ENCODE assay signal across 35 mouse cellular contexts in the genomic region with DNA sequence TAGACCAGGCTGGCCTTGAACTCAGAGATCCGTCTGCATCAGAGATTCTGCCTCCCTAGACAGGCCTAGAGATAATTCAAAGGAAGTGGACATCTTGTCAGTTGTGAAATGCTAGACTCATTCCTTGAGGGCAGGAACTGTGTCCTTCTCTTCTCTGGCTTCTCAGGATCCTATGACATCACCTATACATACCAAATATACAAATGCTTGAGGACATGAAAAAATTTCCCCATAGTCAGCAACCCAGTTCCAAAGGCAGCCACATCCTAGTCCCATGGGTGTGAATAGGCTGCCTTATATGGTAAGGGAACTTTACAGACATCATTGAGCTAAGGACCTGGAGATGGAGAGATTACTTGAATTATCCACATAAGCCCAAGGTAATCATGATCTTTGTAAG. TPM values are rescaled to one million over a fixed set of nuclear protein-coding genes. Genes with fewer than 3 reads are reported as not detected.
"Had no signal": no experiment of that assay in that cellular context is flagged by ENCODE, and none has a peak within 500 bp of the region (broad histone marks: within the 10 kb centered on the region; RNA-seq: fewer than 3 reads in every experiment).

No protein-coding gene starts in this region.

- H3K9me3 ChIP-seq: heart, embryonic 10.5 days; heart, embryonic 12.5 days; heart, embryonic 13.5 days; heart, embryonic 15.5 days; hindbrain, embryonic 10.5 days; hindbrain, embryonic 13.5 days; hindbrain, embryonic 15.5 days; intestine, embryonic 15.5 days; kidney, embryonic 15.5 days had no signal

- H3K27ac ChIP-seq: heart, embryonic 10.5 days; heart, embryonic 13.5 days; heart, embryonic 15.5 days; hindbrain, embryonic 10.5 days; hindbrain, embryonic 13.5 days; hindbrain, embryonic 14.5 days; hindbrain, embryonic 15.5 days; hindbrain, postnatal 0 days; intestine, embryonic 15.5 days; kidney, embryonic 15.5 days; kidney, postnatal 0 days; layer of hippocampus, adult 2 months had no signal

- H3K4me1 ChIP-seq: hindbrain, embryonic 10.5 days; hindbrain, embryonic 13.5 days; hindbrain, embryonic 15.5 days; intestine, embryonic 15.5 days; kidney, embryonic 15.5 days had no signal

- H3K4me3 ChIP-seq: heart, embryonic 10.5 days; heart, embryonic 12.5 days; heart, embryonic 13.5 days; heart, embryonic 15.5 days; hindbrain, embryonic 10.5 days; hindbrain, embryonic 13.5 days; hindbrain, embryonic 15.5 days; intestine, embryonic 15.5 days; kidney, embryonic 15.5 days; layer of hippocampus, adult 2 months had no signal

- DNase-seq: heart, postnatal 10 days; heart, postnatal 14 days; heart, postnatal 36 days; heart, postnatal 4 days; kidney, adult 11 months; kidney, adult 18-20 months; kidney, adult 2 months; kidney, adult 8-10 months; kidney, adult 9 months; kidney, postnatal 10 days; kidney, postnatal 14 days; kidney, postnatal 25 days; kidney, postnatal 36 days; kidney, postnatal 4 days; layer of hippocampus, adult 9-11 months; layer of hippocampus, postnatal 36 days had no signal

- H3K27me3 ChIP-seq: heart, embryonic 12.5 days; heart, embryonic 13.5 days; heart, embryonic 15.5 days; intestine, embryonic 15.5 days; kidney, embryonic 15.5 days had no signal

- ATAC-seq: hindbrain, embryonic 16.5 days; hindbrain, postnatal 0 days; inflammation-experienced regulatory T-cells, adult 6 months; intestine, embryonic 15.5 days; intestine, embryonic 16.5 days; intestine, postnatal 0 days had no signal

- H3K4me2 ChIP-seq: heart, embryonic 11.5 days; heart, embryonic 12.5 days; heart, embryonic 13.5 days; heart, embryonic 15.5 days; hindbrain, embryonic 13.5 days; hindbrain, embryonic 14.5 days; hindbrain, embryonic 15.5 days; intestine, embryonic 15.5 days; kidney, embryonic 15.5 days had no signal

- H3K9ac ChIP-seq: heart, embryonic 12.5 days; heart, embryonic 13.5 days; heart, embryonic 15.5 days; hindbrain, embryonic 13.5 days; hindbrain, embryonic 14.5 days; hindbrain, embryonic 15.5 days; intestine, embryonic 15.5 days; kidney, embryonic 15.5 days had no signal

- H3K36me3 ChIP-seq: heart, embryonic 10.5 days; heart, embryonic 12.5 days; heart, embryonic 13.5 days; heart, embryonic 15.5 days; hindbrain, embryonic 10.5 days; hindbrain, embryonic 13.5 days; hindbrain, embryonic 15.5 days; intestine, embryonic 15.5 days; kidney, embryonic 15.5 days had no signal

RNA-seq across cellular contexts. Expression of a gene that starts 8.6 kb away (rescaled TPM):
- polyA plus RNA-seq: large intestine, adult 2 months had no signal

RNA-seq across cellular contexts. Expression of a gene that starts 25.9 kb away (rescaled TPM):
- polyA plus RNA-seq: inflammation-experienced regulatory T-cells, adult 6 months had no signal
